Mouse (Mus musculus) urinary bladder, adult 18-20 months (tissue): Measurements from ENCODE around the gene Gps2.
"Not testable (repeated sequence)": the region's sequence is repeated elsewhere in the genome, so short reads cannot be mapped to it uniquely, and the experiment has no call there.

Experiments used
- DNase-seq, 2 experiments: peaks; one replicate each; pipeline ENCODE4 v3.0.0; 2022; ENCODE audit warnings: low spot score in 2 of 2, mixed read lengths in 2 of 2

The Gps2 gene

GRCm38 (mm10) chr11:69916652-69917378 is 3.1 kb downstream of the Gps2 start:
- not testable (repeated sequence) for DNase-seq

- DNase-seq: no peak
These were observed 3.8 kb downstream of the Gps2 start for GRCm38 (mm10) chr11:69917379-69917948.

DNA sequence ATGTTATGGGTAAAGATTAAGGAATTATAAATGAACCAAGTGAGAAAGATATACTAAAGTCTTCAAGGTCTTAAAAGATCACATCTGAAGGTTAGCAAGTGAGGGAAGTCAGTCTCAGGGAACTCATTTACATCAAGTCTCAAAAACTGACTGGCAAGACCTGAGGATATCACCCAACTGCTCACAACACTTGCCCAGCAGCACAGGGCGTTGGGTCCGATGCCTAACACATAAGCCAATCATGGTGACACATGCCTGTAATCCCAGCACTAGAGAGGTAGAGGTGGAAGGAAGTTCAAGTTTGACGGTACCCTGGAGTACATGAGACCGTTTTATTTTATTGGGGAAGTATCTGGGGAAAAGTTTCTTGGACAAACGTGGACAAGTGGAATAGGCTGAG is 4.4 kb downstream of the Gps2 start:
- no peak for DNase-seq

DNA sequence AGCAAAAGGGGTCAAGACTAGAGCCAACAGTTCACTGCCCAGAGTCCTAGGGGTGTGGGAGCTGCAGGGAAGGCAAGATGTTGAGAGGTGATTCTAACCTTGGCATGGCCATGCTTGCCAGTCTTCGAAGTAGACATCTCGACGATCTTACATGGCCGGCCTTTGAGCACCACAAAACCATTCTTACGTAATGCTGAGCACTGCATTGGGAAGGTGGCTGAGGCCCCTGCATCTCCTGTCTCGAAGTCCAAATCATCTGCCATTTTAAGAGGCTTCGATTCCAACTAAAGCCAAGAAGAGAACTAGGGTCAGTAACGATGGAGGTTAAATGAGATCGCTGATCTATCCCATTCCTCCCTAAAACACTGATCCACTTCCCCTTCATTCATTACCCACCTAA is 5.4 kb downstream of the Gps2 start:
- DNase-seq: no peak

- peak; percentile 65 to 78 for DNase-seq
These were observed 6.1 kb downstream of the Gps2 start for GRCm38 (mm10) chr11:69919661-69920265.

- DNase-seq: peak in 1 of 2 experiments; percentile 38
These were observed 6.8 kb downstream of the Gps2 start for GRCm38 (mm10) chr11:69920266-69921031.

DNA sequence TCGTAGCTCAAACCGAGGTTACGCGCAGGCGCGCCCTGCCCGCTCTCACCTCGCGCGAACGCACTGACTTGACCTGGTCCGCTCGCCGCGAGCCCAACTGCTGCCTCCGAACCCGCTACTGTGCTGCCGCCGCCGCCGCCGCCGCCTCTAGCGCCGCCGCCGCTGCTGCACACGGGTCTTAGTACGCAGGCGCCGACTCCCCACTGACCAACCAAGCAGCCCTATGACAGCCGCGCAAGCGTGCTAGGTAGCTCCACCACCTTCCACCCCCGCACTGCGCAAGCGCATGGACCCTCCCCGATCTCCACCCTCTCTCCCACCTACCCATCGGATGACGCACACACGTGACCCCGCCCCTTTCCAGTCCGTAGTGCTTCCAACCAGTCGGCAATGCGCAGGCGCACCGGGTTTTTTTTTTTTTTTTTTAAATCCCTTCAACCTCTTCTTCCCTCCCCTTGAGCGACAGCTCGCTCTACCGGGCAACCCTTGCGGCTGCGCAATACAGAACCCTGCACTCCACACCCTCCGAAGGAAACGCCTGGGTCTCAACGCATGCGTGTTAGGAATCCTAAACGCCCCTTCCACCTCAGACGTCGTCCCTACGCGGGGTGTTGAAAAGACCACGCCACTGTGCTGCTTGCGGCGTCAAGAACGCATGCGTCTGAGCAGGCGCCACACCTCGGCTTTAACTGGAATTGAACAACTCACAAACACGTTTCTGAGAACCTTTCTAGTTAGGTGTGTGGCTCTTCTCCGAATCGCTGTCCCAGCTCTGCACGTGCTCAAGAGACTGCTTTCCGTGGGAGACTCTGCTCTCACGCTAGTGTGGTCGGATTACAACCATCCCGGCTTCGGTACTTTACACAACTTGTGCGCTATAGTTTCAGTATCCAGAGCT is 7.7 kb downstream of the Gps2 start, which contains the start of gene Eif5a:
TSS of gene Eif5a (minus strand) at position 845 of the 898 bp plus-strand sequence.
- peak; percentile 99 to 100 for DNase-seq

- no peak for DNase-seq
These were observed 8.5 kb downstream of the Gps2 start for GRCm38 (mm10) chr11:69922012-69922756.

- DNase-seq: no peak
These were observed 9.1 kb downstream of the Gps2 start for GRCm38 (mm10) chr11:69922796-69923195.

- no peak for DNase-seq
These were observed 13.8 kb downstream of the Gps2 start for GRCm38 (mm10) chr11:69927501-69927900.

- no peak for DNase-seq
These were observed 16.0 kb downstream of the Gps2 start for GRCm38 (mm10) chr11:69929712-69930111.

- DNase-seq: not testable (repeated sequence)
These were observed 16.5 kb downstream of the Gps2 start for GRCm38 (mm10) chr11:69930176-69930575.

- DNase-seq: no peak
These were observed 17.4 kb downstream of the Gps2 start for GRCm38 (mm10) chr11:69930967-69931537.

- DNase-seq: no peak
These were observed 18.1 kb downstream of the Gps2 start for GRCm38 (mm10) chr11:69931769-69932168.

GRCm38 (mm10) chr11:69932254-69932653 is 18.6 kb downstream of the Gps2 start:
- DNase-seq: no peak

DNA sequence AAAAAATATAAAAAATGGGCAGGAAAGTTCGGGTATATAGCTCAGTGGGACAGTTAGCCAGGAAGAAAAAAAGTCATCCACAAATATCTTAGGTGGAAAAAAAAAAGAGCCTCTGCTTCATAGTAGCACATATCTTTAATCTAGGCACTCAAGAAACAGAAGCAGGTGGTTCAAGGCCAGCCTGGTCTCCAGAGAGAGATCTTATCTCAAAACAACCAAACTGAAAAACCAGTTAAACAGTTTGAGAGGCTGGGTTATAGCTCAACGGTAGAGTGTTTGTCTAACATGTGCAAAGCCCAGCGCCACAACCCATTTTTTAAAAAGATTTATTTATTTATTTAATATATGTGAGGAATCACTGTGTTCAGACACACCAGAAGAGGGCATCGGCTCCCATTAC is 19.4 kb downstream of the Gps2 start:
- DNase-seq: no peak

DNA sequence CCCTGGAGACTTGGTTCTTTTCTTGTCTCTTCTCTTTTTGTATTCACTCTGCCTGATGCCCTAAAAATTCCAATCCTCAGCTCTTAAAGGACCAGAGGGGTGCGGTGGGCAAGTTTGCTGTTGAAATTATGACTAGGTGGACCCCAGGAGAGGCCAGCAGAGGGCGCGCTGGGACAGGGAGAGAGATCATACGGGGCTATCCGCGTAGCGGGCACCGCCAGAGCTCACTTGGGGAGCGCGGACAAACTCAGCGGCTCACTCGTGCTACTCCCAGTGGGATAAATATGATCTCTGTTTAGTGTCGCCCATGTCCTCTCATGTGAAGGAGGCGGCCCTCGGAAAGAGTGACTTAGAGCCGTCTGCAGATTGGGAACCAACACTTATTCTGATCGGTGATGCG is 20.5 kb downstream of the Gps2 start:
- DNase-seq: peak; percentile 80 to 92

DNA sequence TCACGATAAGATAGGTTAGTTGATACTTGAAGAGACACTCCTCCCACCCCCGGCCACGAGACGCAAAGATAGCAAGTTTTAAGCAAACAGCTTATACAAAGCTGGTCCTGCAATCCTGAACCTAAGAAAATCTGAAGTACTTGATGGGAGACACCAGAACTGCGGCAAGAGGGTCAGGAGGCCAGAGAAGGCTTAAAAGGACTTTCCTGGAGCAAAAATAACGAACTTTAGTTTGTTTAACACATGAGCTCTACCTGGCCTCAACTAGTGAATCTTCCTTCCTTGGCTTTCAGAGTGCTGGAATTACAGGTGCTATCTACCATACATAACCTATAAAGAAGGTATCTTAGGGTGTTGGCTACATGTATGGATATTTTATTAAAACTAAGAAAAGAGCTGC is 21.0 kb downstream of the Gps2 start:
- DNase-seq: no peak

GRCm38 (mm10) chr11:69935137-69935879 is 21.6 kb downstream of the Gps2 start, which contains the start of gene Ybx2:
Gene Ybx2 (plus strand): TSS chr11:69935796.
- DNase-seq: peak; percentile 75 to 87
